Mouse (Mus musculus) lung, embryonic 15.5 days (tissue): ENCODE data around the gene P2rx1. TPM values are rescaled to one million over a fixed set of nuclear protein-coding genes. Genes with fewer than 3 reads are reported as not detected.

ENCODE experiments used
- ATAC-seq: fragments of 200-750 bp; cut with Nextera tagmentation; 2 replicates; pipeline ENCODE4 v1.8.0; 2017; ENCODE audit warnings: moderate number of reproducible peaks, borderline replicate concordance; ENCODE audit not compliant: low FRiP score, low TSS enrichment; ENCODE audit errors: extremely low read depth
- H3K27ac ChIP-seq: fragments of 300-500 bp; sonication (generic); 2 replicates; pipeline ENCODE4 v1.5.1; 2015; ENCODE audit warnings: moderate library complexity, mild to moderate bottlenecking, inconsistent platforms
- H3K27me3 ChIP-seq: fragments of 300-500 bp; sonication (generic); 2 replicates; pipeline ENCODE4 v1.6.1; 2015; ENCODE audit warnings: inconsistent platforms
- H3K36me3 ChIP-seq: fragments of 300-500 bp; sonication (generic); 2 replicates; pipeline ENCODE4 v1.6.1; 2015; ENCODE audit warnings: inconsistent platforms
- H3K4me1 ChIP-seq: fragments of 300-500 bp; sonication (generic); 2 replicates; pipeline ENCODE4 v1.6.1; 2015; ENCODE audit warnings: inconsistent platforms
- H3K4me2 ChIP-seq: fragments of 300-500 bp; sonication (generic); 2 replicates; pipeline ENCODE4 v1.6.1; 2015; ENCODE audit warnings: inconsistent platforms, mild to moderate bottlenecking, moderate library complexity
- H3K4me3 ChIP-seq: fragments of 300-500 bp; sonication (generic); 2 replicates; pipeline ENCODE4 v1.5.1; 2015; ENCODE audit warnings: mild to moderate bottlenecking, inconsistent platforms
- H3K9ac ChIP-seq: fragments of 300-500 bp; sonication (generic); 2 replicates; pipeline ENCODE4 v1.6.1; 2015; ENCODE audit warnings: inconsistent platforms
- H3K9me3 ChIP-seq: fragments of 300-500 bp; sonication (generic); 2 replicates; pipeline ENCODE4 v1.6.1; 2016; ENCODE audit warnings: inconsistent platforms
- WGBS: fragments of 180-500 bp; shearing (Covaris S2); methylation state at CpG from one replicate; pipeline ENCODE4 v1.1.7; 2015; 5-methylcytosine and 5-hydroxymethylcytosine counted together
- polyA plus RNA-seq: library from polyadenylated mRNA; unstranded; fragments of >200 nt; fragmentation: Nextera tagmentation; extraction: Ambion mirVana; gene quantifications from 2 replicates; pipeline ENCODE4 v1.2.1, GENCODE M21; 2015

P2rx1 gene
- polyA plus RNA-seq, 1 experiment from 2014 or later: 2.2 TPM

DNA sequence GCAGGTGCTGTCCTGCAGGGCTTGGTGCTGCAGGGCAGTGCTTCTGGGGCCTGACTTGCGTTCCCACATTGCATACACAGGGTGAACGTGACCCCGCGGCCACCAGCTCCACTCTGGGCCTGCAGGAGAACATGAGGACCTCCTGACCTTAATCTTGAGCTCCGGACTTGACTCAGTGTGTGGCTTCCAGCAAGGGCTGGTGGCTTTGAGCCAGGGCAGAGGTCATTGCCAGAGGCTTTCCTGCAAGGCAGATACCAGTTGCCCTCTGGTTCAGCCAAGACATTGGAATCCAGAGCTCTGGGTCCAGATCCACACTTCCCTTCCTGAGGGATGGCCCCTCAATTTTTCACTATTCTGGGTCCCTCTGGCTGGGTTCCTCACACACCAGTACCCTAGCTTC lies 15.1 kb downstream of the P2rx1 start:
- peaks cover 24% of the 10 kb centered on the region for H3K4me1 ChIP-seq
- no peak overlapping the region for H3K4me3 ChIP-seq
- no peak for ATAC-seq
- no peak overlapping the region for H3K9ac ChIP-seq
- H3K4me2 ChIP-seq: no peak overlapping the region
- 69% methylated on average over 5 of the region's 5 CpGs for WGBS
- peaks cover 18% of the 10 kb centered on the region; the same call in 1 of the 2 replicates for H3K27me3 ChIP-seq
- no peak overlapping the region for H3K27ac ChIP-seq
- no peaks in the 10 kb centered on the region for H3K36me3 ChIP-seq
- H3K9me3 ChIP-seq: no peaks in the 10 kb centered on the region

DNA sequence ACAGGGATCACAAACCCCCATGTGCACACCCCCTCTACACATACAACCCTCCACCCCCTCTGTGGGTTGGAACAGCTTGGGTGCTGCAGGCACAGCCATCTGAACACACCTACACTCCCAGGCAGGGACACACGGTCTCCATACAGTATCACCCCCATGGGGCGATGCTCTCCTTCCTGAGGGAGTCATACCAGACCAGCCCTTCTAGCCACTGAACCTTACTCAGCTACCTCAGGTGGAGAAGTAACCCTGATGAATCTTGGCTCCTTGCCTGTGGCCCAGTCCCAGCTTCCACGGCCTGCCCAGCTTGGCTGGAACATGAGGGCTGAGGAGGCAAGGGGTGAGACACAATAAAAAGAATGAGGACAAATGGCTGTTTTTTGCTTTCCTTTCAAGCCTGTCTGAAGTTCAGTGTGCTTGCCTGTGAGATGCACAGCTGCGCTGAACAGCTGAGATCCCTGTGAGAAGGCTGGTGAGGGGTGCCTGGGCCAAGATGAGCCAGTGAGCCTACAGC lies 16.0 kb downstream of the P2rx1 start:
- H3K27ac ChIP-seq: peak overlapping the region; percentile 41; the same call in 1 of the 2 replicates
- H3K36me3 ChIP-seq: no peaks in the 10 kb centered on the region
- peaks cover 33% of the 10 kb centered on the region for H3K4me1 ChIP-seq
- WGBS: 79% methylated on average over 4 of the region's 4 CpGs
- H3K4me3 ChIP-seq: no peak overlapping the region
- ATAC-seq: no peak
- H3K27me3 ChIP-seq: peaks cover 25% of the 10 kb centered on the region
- no peak overlapping the region for H3K4me2 ChIP-seq
- no peak overlapping the region for H3K9ac ChIP-seq
- H3K9me3 ChIP-seq: no peaks in the 10 kb centered on the region

DNA sequence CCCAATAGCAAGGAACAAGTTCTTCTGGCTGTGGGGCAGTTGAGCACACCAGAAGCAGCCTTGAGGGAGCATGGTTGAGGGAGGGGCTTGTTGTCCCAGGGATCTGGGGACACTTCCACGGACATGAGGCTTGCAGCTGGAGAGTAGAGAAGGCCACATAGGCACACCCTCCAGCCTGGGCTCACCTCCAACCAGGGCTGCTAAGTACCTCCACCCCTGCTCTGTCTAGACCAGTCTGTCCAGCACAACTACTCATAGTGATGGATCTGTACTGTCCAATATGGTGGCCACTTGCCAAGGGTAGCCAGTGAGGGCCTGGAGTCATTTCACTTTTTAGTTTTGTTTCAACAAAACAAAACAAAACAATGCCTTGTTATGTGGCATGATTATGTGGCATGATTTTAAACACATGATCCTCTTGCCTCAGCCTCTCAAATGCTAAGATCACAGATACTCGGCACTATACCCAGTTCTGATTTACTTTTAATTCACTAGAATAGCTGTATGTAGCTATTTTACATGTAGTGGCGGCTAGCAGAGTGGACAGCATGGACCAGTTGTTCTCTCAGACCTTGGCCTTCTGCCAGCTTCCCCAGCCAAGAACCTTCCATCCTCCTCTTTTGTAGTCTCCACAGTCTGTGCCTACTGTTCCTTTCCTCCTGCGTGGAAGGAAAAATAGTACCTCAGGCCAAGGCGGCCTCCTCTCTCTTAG lies 16.6 kb downstream of the P2rx1 start:
- Histone ChIP-seq H3K36me3 (no peaks in the 10 kb centered on the region), H3K9me3 (no peaks in the 10 kb centered on the region), H3K4me3 (no peak overlapping the region), H3K4me2 (no peak overlapping the region), H3K4me1 (peaks cover 34% of the 10 kb centered on the region), H3K27me3 (peaks cover 29% of the 10 kb centered on the region), H3K9ac (no peak overlapping the region), H3K27ac (peak overlapping the region; percentile 41; the same call in 1 of the 2 replicates)
- ATAC-seq: no peak
- WGBS: 53% methylated on average over 5 of the region's 5 CpGs

DNA sequence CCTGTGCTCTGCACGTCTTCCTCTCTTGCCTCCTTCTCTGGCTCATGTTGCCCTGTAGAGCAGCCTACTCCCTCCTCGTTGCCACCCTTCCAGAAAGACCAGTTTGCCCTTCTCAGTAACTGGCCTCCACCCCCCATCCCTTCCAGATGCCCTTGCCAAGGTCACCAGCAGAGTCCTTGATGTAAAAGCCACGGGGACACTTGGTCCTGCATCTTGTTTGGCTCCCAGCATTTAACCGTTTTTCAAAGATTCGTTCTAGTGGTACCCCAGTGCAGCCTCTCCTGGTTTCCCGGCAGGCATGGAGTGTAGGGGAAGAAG lies 17.2 kb downstream of the P2rx1 start:
- WGBS: 59% methylated on average over 6 of the region's 6 CpGs
- ATAC-seq: no peak

DNA sequence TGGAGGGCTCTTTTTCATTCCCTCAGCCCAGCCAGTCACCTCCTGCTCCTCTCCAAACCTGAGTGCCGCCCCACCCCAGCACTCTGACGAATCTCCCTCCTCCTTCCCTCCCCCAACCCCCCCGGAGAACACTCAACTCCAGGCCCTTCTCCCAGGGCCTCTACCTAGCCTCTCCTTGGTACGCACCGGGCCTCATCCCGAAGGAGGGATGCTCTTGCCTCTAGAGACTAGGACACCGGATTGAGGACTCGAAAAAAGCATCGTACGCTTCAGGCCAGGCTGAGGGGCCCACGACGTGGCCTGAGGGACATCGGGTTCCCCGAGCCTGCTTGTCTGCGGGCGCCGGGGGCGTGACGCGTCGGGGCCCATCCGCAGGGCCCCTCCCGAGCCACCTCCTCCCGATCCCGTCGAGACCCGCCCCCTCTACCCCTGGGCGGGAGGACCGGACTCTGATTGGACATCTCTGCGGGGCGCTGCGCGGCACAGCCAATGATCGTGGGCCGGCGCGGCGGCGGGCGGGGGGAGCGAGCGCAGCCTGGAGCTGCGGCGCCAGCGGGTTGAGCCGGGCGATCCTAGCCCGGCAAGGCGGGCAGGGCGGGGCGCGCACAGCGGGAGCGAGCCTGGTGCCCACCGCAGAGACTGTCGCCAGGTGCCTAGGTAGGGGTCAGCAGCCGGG lies 19.7 kb downstream of the P2rx1 start, which contains the start of gene Camkk1:
Camkk1 (plus strand) TSS at position 538 of the 676 bp plus-strand sequence.
- Histone ChIP-seq H3K4me1 (peaks cover 36% of the 10 kb centered on the region), H3K9ac (peak within 1 kb of the TSS; percentile 42), H3K4me2 (peak within 1 kb of the TSS; percentile 97), H3K9me3 (no peaks in the 10 kb centered on the region), H3K36me3 (no peaks in the 10 kb centered on the region), H3K27me3 (peaks cover 36% of the 10 kb centered on the region), H3K4me3 (peak within 1 kb of the TSS; percentile 64), H3K27ac (peak within 1 kb of the TSS; percentile 41; the same call in 1 of the 2 replicates)
- WGBS: 1% methylated on average over 57 of the region's 57 CpGs
- ATAC-seq: peak; percentile 96

More for the DNA sequence above, 17.2 kb downstream of the P2rx1 start:
- Histone ChIP-seq H3K9ac (no peak overlapping the region), H3K27ac (no peak overlapping the region), H3K27me3 (peaks cover 34% of the 10 kb centered on the region), H3K4me1 (peaks cover 34% of the 10 kb centered on the region), H3K9me3 (no peaks in the 10 kb centered on the region), H3K4me2 (no peak overlapping the region), H3K36me3 (no peaks in the 10 kb centered on the region), H3K4me3 (no peak overlapping the region)

DNA sequence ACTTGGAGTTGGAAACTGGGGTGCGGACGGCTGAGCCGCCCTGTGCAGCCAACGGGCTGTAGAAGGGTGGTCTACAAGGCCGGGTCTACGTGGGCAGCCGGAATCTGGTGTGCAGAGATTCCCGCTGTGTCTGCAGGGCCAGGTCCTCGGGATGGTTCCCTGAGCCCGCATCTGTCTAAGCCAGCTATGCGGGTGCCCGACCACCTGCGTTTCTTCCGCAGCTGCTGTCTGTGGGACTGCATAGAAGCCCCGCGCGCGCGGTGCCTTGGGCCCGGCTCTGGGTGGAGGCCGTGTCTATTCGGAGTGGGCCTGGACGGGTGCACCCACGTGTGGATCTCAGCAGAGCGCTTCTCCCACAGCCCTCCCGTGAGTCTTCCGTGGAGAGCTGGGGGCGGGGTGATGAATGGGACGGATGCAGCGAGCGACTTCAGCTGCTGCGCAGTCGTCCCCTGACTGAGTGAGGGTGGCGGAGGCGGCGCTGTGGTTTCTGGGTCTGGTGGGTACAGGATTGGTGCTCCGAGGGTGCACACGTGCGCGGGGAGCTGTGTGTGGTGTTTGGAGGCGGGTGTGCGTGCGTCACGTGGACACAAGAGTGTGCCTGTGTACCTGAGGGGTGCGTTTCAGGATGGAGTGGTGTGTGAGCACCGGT lies 20.4 kb downstream of the P2rx1 start:
- Histone ChIP-seq H3K36me3 (no peaks in the 10 kb centered on the region), H3K9me3 (no peaks in the 10 kb centered on the region), H3K4me1 (peaks cover 43% of the 10 kb centered on the region), H3K4me2 (peak overlapping the region; percentile 97), H3K27ac (no peak overlapping the region), H3K9ac (peak overlapping the region; percentile 42), H3K4me3 (peak overlapping the region; percentile 64), H3K27me3 (peaks cover 36% of the 10 kb centered on the region)
- under 1% methylated on average over 46 of the region's 46 CpGs for WGBS
- peak; percentile 19 for ATAC-seq

DNA sequence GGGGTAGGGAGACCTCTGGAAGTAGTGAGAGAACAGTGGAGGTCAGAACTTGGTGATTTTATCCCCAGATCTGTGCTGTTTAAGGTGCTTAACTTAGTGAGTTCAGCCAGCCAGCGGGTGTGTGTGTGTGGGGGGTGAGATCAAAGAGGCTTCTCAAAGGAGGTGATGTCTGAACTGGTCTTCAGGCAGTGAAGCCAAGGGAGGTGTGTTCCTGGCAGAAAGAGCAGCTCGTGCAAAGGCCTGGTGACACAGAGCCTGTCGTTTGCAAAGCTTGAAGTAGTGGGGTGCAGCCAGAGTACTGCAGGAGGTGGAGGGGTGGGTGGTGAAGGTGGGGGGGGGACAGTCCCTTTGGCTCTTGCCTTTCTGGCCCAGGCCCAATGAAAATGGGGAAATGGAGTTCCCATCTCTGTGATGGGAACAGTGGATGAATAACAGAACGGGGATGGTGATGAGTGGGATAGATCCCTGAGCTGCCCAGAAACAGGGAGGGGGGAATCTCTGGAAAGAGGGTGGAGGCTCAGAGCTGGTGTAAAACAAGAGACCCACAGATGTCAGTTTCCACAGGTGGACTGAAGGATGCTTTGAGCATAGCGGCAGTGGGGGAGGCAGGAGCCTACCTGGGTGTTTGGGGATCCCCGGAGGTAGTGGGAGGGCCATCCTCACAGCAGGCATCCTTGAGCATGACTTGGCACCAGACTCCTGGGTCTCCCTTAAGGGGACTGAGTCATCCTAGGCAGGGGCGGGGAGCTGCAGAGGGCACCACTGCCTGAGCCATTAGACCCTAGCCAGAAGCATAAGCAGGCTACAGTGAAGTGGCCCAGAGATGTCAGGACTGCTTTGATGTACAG lies 22.3 kb downstream of the P2rx1 start:
- Histone ChIP-seq H3K4me2 (no peak overlapping the region), H3K36me3 (no peaks in the 10 kb centered on the region), H3K27me3 (peaks cover 36% of the 10 kb centered on the region), H3K27ac (no peak overlapping the region), H3K9ac (no peak overlapping the region), H3K4me3 (no peak overlapping the region), H3K4me1 (peaks cover 40% of the 10 kb centered on the region), H3K9me3 (no peaks in the 10 kb centered on the region)
- 60% methylated on average over 7 of the region's 7 CpGs for WGBS
- no peak for ATAC-seq

DNA sequence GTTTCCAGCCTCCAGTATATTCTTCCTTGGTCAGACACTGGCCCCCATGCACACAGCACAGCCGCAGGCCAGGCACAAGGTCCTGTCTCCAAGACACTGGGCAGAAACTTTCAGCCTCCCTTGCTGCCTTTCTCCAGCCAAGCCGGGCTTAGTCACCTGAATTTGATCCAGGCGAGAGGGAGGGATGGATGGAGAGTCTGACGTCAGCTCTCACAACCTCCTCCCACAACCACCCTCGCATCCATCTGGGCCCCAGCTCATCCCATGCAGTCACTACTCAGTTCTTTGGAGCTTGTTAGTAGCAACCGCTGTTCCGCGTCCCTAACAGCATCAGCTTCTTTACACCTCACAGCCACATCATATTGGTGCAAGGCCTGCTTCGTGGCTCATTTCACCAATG lies 24.2 kb downstream of the P2rx1 start:
- Histone ChIP-seq H3K36me3 (no peaks in the 10 kb centered on the region), H3K9me3 (no peaks in the 10 kb centered on the region), H3K4me3 (no peak overlapping the region), H3K27me3 (peaks cover 24% of the 10 kb centered on the region), H3K9ac (no peak overlapping the region), H3K4me2 (no peak overlapping the region), H3K27ac (no peak overlapping the region), H3K4me1 (peaks cover 48% of the 10 kb centered on the region)
- ATAC-seq: no peak
- 48% methylated on average over 9 of the region's 9 CpGs for WGBS

DNA sequence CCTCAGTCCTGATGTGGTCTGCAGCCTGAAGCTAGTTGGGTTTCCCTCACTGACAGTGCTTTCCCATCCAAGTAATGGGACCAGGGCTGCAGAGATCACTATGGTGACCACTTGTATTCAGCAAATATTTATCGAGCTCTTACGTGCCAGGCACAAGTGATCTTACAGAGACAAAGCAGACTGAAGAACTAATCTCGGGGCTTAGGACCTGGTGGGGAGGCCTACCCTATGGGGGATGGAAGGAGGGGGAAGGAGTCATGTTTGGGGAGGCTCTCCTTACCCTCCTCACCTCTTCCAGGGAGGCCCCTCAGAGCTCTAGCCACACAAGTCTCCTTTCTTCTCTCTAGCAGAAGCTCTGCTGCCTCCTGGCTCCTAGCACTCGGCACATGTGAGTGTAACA lies 24.9 kb downstream of the P2rx1 start:
- peaks cover 24% of the 10 kb centered on the region for H3K27me3 ChIP-seq
- 38% methylated on average over 4 of the region's 4 CpGs for WGBS
- no peak overlapping the region for H3K9ac ChIP-seq
- ATAC-seq: no peak
- peak overlapping the region; percentile 22 for H3K27ac ChIP-seq
- no peaks in the 10 kb centered on the region for H3K36me3 ChIP-seq
- no peak overlapping the region for H3K4me2 ChIP-seq
- H3K4me1 ChIP-seq: peaks cover 43% of the 10 kb centered on the region
- H3K4me3 ChIP-seq: no peak overlapping the region
- H3K9me3 ChIP-seq: no peaks in the 10 kb centered on the region

DNA sequence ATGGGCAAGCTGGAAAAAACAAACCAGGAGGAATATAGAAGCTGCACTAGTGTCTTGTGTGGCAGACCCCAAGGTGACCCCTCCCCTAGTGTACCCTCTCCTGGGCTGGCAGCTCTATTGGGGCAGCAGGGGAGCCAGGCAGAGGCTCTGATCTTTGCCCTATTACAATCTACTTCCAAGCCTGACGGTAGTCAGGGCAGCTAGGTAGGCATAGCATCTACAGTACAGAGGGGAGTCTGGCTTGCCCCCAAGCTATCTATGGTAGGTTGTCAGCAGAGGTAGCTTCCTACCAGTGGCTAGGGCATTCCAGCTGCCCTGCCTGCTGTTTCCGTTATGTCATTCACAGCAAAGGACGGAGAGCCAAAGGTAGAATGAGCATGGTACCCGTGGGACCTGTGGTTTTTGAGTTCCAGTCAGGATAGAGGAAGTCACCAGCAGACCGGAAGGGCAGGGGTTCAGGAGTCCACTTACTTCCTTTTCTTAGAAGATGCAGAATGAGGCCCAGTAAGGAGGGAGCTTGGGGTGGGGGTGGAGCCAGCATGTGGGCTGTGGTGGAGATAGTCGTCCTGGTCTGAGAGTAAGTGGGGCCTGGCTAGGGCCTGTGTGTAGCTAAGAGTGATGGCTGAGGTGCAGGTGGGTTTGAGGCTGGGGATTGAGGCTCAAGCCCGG lies 25.5 kb downstream of the P2rx1 start:
- no peak for ATAC-seq
- H3K27me3 ChIP-seq: peaks cover 20% of the 10 kb centered on the region
- no peaks in the 10 kb centered on the region for H3K9me3 ChIP-seq
- no peak overlapping the region for H3K4me3 ChIP-seq
- H3K27ac ChIP-seq: peak overlapping the region; percentile 22
- H3K4me1 ChIP-seq: peaks cover 38% of the 10 kb centered on the region
- H3K9ac ChIP-seq: no peak overlapping the region
- 38% methylated on average over 7 of the region's 7 CpGs for WGBS
- no peaks in the 10 kb centered on the region for H3K36me3 ChIP-seq
- H3K4me2 ChIP-seq: 0 out of 2 replicates have a peak overlapping the region, but pooled peaks have one; percentile 8

DNA sequence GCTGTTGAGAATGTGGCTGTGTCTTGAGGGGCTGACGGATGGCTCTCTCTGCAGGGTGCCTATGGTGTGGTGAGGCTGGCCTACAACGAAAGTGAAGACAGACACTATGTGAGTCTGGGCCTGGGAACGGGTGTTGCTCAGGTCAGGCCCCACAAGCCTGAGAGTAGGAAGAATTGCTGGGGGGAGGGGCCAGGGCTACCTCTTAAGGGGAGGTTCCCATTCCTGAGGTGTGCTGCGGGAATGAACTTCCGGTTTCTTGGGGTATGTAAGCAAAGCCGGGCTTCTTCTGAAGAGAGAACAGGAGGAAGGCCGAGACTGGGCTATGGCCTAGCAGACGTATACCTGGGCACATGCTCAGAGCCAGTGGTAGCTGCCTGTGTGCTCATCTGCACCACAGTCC lies 28.1 kb downstream of the P2rx1 start:
- 32% methylated on average over 8 of the region's 8 CpGs for WGBS
- no peak for ATAC-seq
- no peak overlapping the region for H3K9ac ChIP-seq
- H3K9me3 ChIP-seq: no peaks in the 10 kb centered on the region
- H3K4me2 ChIP-seq: peak overlapping the region; percentile 1; the same call in 1 of the 2 replicates
- H3K36me3 ChIP-seq: no peaks in the 10 kb centered on the region
- H3K27me3 ChIP-seq: no peaks in the 10 kb centered on the region
- H3K27ac ChIP-seq: no peak overlapping the region
- H3K4me3 ChIP-seq: no peak overlapping the region
- peaks cover 37% of the 10 kb centered on the region for H3K4me1 ChIP-seq
